Comparison of ENCODE assay signal across 8 mouse cellular contexts in genomic region chr2:38658338-38658836, GRCm38 (mm10). TPM values are rescaled to one million over a fixed set of nuclear protein-coding genes. Genes with fewer than 3 reads are reported as not detected.
DNase-seq lines count a peak whose midpoint lies in the region; ATAC-seq and TF ChIP-seq lines count a peak whose summit lies in the region.

No protein-coding gene starts in this region.

- H3K9me3 ChIP-seq in embryonic facial prominence, embryonic 12.5 days, result no peaks in the 10 kb centered on the region
- H3K9me3 ChIP-seq in stomach, embryonic 15.5 days, result no peaks in the 10 kb centered on the region

- no peaks in the 10 kb centered on the region for H3K36me3 ChIP-seq in embryonic facial prominence, embryonic 12.5 days
- no peaks in the 10 kb centered on the region for H3K36me3 ChIP-seq in liver, adult 2 months (ENCODE audit: control insufficient read depth, insufficient read depth, low read length)
- no peaks in the 10 kb centered on the region for H3K36me3 ChIP-seq in stomach, embryonic 15.5 days

- 0 out of 2 replicates have a peak overlapping the region, but pooled peaks have one; percentile 4 for H3K9ac ChIP-seq in embryonic facial prominence, embryonic 12.5 days
- peak overlapping the region; percentile 70 for H3K9ac ChIP-seq in liver, adult 2 months (ENCODE audit: low read depth, low read length)
- H3K9ac ChIP-seq in stomach, embryonic 15.5 days, result no peak overlapping the region

- H3K4me1 ChIP-seq in embryonic facial prominence, embryonic 12.5 days, result no peaks in the 10 kb centered on the region
- no peaks in the 10 kb centered on the region for H3K4me1 ChIP-seq in liver, adult 2 months (ENCODE audit: control insufficient read depth, insufficient read depth, low read length)
- no peaks in the 10 kb centered on the region for H3K4me1 ChIP-seq in stomach, embryonic 15.5 days

- no peaks in the 10 kb centered on the region for H3K79me2 ChIP-seq in liver, adult 2 months (ENCODE audit: control insufficient read depth, insufficient read depth, low read length)

- ATAC-seq in embryonic facial prominence, embryonic 12.5 days (ENCODE audit: insufficient number of reproducible peaks, insufficient read depth, low FRiP score, low TSS enrichment), result peak; percentile 84
- peak; percentile 89 for ATAC-seq in stomach, embryonic 15.5 days (ENCODE audit: insufficient read depth, low FRiP score, low read depth)

- 1% methylated on average over 24 of the region's 25 CpGs for WGBS in embryonic facial prominence, embryonic 12.5 days
- WGBS in liver, adult 2 months, result 1% methylated on average over 25 of the region's 25 CpGs
- WGBS in stomach, embryonic 15.5 days, result 1% methylated on average over 23 of the region's 25 CpGs

- H3K4me3 ChIP-seq in embryonic facial prominence, embryonic 12.5 days, result peak overlapping the region; percentile 30
- peak overlapping the region; percentile 56; the same call in 1 of the 2 replicates for H3K4me3 ChIP-seq in liver, adult 2 months (ENCODE audit: insufficient read depth, low read depth, low read length)
- H3K4me3 ChIP-seq in stomach, embryonic 15.5 days (replicated peaks), result peak overlapping the region; percentile 39

- peak overlapping the region; percentile 51 for H3K4me2 ChIP-seq in embryonic facial prominence, embryonic 12.5 days (replicated peaks)
- H3K4me2 ChIP-seq in stomach, embryonic 15.5 days, result peak overlapping the region; percentile 83

- no peaks in the 10 kb centered on the region for H3K27me3 ChIP-seq in embryonic facial prominence, embryonic 12.5 days
- H3K27me3 ChIP-seq in liver, adult 2 months (ENCODE audit: control insufficient read depth, insufficient read depth, low read length), result 0 out of 2 replicates have a peak, but pooled peaks cover 2% of the 10 kb centered on the region
- no peaks in the 10 kb centered on the region; the same call in 1 of the 2 replicates for H3K27me3 ChIP-seq in stomach, embryonic 15.5 days (replicated peaks)

- peak; percentile 86 for TF ChIP-seq CTCF in liver, adult 2 months (IDR thresholded peaks at IDR 0.05; ENCODE audit: low read depth, low read length)

- DNase-seq in B cell, adult 2 months, result peak; percentile 57 to 63
- DNase-seq in adrenal gland, postnatal 14 days, result peak; percentile 91
- peak; percentile 67 to 68 for DNase-seq in heart, adult 9 months (ENCODE audit: low spot score in 2 of 2)
- peak; percentile 58 for DNase-seq in kidney, adult 9 months
- no peak for DNase-seq in liver, adult 2 months (ENCODE audit: extremely low read depth, low read depth, low spot score)
- DNase-seq in naive thymus-derived CD4-positive, alpha-beta T cell, adult 2 months (ENCODE audit: low read depth), result peak; percentile 20

- no peak overlapping the region for H3K27ac ChIP-seq in embryonic facial prominence, embryonic 12.5 days
- no peak overlapping the region for H3K27ac ChIP-seq in liver, adult 2 months (replicated peaks; ENCODE audit: insufficient read depth, low read depth, low read length)
- no peak overlapping the region for H3K27ac ChIP-seq in stomach, embryonic 15.5 days

- TF ChIP-seq POLR2A in liver, adult 2 months (IDR thresholded peaks at IDR 0.05; ENCODE audit: extremely low read depth, insufficient read depth, low read length), result no peak

RNA-seq across cellular contexts. Expression of gene Psmb7, which starts 14.5 kb away (rescaled TPM):
- 261 and 270 TPM in 2 replicates for total RNA-seq in adrenal gland, postnatal 14 days (2021)
- polyA plus RNA-seq in embryonic facial prominence, embryonic 12.5 days (2016; fragmentation: Nextera tagmentation; extraction: Ambion mirVana), result 265 and 267 TPM in 2 replicates
- 195 and 219 TPM in 2 replicates for total RNA-seq in liver, adult 2 months (2014; rRNA removed)
- 99.4 and 123 TPM in 2 replicates for polyA plus RNA-seq in liver, adult 2 months (2012; rRNA removed)
- polyA plus RNA-seq in stomach, embryonic 15.5 days (2015; fragmentation: Nextera tagmentation; extraction: Ambion mirVana), result 218 and 230 TPM in 2 replicates

RNA-seq across cellular contexts. Expression of gene Nr5a1, which starts 56.0 kb away (rescaled TPM):
- 372 and 416 TPM in 2 replicates for total RNA-seq in adrenal gland, postnatal 14 days (2021)
- polyA plus RNA-seq in embryonic facial prominence, embryonic 12.5 days (2016; fragmentation: Nextera tagmentation; extraction: Ambion mirVana), result 0.33 and 0.95 TPM in 2 replicates
- total RNA-seq in liver, adult 2 months (2014; rRNA removed), result 0.74 TPM in 1 of 2 replicates, not detected in the other
- polyA plus RNA-seq in liver, adult 2 months (2012; rRNA removed), result not detected in 2 replicates
- 1.1 and 1.2 TPM in 2 replicates for polyA plus RNA-seq in stomach, embryonic 15.5 days (2015; fragmentation: Nextera tagmentation; extraction: Ambion mirVana)
